Mouse (Mus musculus) C2C12 (cell line): Measurements from ENCODE around the gene Gas2l3.

Experiments
- CEBPB ChIP-seq: IDR thresholded peaks from one replicate; pipeline ENCODE4 v1.6.1; 2011; ENCODE audit warnings: low read depth, mild to moderate bottlenecking, control low read depth, moderate library complexity
- CTCF ChIP-seq: IDR thresholded peaks from one replicate; pipeline ENCODE4 v1.5.1; 2011; ENCODE audit not compliant: control insufficient read depth, insufficient read depth, insufficient read length
- FOSL1 ChIP-seq: IDR thresholded peaks from one replicate; pipeline ENCODE4 v1.8.0; 2011; ENCODE audit warnings: mild to moderate bottlenecking, low read length; ENCODE audit not compliant: poor library complexity, insufficient read depth, severe bottlenecking
- MYOD1 ChIP-seq: IDR thresholded peaks from one replicate; pipeline ENCODE4 v1.6.1; 2011; ENCODE audit warnings: low read depth; ENCODE audit not compliant: control insufficient read depth, insufficient read length
- MYOG ChIP-seq: IDR thresholded peaks from one replicate; pipeline ENCODE4 v1.6.1; 2011; ENCODE audit not compliant: control insufficient read depth, insufficient read length; ENCODE audit errors: extremely low read depth
- USF1 ChIP-seq: IDR thresholded peaks from one replicate; pipeline ENCODE4 v1.6.1; 2011; ENCODE audit warnings: low read depth, mild to moderate bottlenecking, control low read depth, moderate library complexity

DNA sequence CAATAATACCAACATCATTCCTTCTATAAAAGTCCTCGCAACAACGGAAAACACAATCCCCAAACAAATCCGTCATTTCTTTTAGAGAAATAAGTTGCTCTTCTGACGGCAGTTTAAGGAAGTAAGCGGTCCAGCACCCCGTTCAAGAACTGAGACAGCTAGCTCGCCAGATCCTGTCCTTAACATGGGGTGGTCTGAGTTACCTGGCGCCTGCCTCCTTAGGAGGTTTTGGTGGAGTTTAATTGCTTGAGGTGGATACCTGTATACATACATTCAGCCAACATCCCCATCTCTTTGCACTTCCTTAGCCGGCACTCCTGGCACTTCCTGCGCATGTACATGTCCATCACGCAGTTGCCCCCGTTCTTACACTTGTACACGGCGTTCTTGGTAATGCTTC, 39.3 kb upstream of the Gas2l3 start:
- no peak for TF ChIP-seq CEBPB
- TF ChIP-seq CTCF, result no peak
- TF ChIP-seq FOSL1, result no peak
- no peak for TF ChIP-seq USF1
- no peak for TF ChIP-seq MYOD1
- TF ChIP-seq MYOG, result no peak
